Mouse (Mus musculus) limb, embryonic 11.5 days (tissue): ENCODE results near the gene Fyn. TPM values are rescaled to one million over a fixed set of nuclear protein-coding genes. Genes with fewer than 3 reads are reported as not detected.

Experiments used
- ATAC-seq: fragments of 200-750 bp; cut with Nextera tagmentation; 2 replicates; pipeline ENCODE4 v1.8.0; 2017; ENCODE audit warnings: low read depth; ENCODE audit not compliant: insufficient number of reproducible peaks, low FRiP score, low TSS enrichment
- DNase-seq: peaks from one replicate; pipeline ENCODE4 v3.0.0-alpha.2; 2015; ENCODE audit warnings: low spot score
- H3K27ac ChIP-seq: fragments of 300-500 bp; sonication (generic); replicated peaks from 2 replicates; pipeline ENCODE4 v1.5.1; 2014; ENCODE audit warnings: low read depth, mild to moderate bottlenecking, low read length
- H3K27me3 ChIP-seq: fragments of 300-500 bp; sonication (generic); 2 replicates; pipeline ENCODE4 v1.6.1; 2014; ENCODE audit warnings: mild to moderate bottlenecking, low read length, mixed read lengths; ENCODE audit not compliant: control insufficient read depth, insufficient read depth
- H3K36me3 ChIP-seq: fragments of 300-500 bp; sonication (generic); 2 replicates; pipeline ENCODE4 v1.6.1; 2014; ENCODE audit warnings: mild to moderate bottlenecking, low read length, moderate library complexity, mixed read lengths; ENCODE audit not compliant: control insufficient read depth, insufficient read depth
- H3K4me1 ChIP-seq: fragments of 300-500 bp; sonication (generic); 2 replicates; pipeline ENCODE4 v1.6.1; 2014; ENCODE audit warnings: low read length, mixed read lengths; ENCODE audit not compliant: control insufficient read depth, insufficient read depth
- H3K4me2 ChIP-seq: fragments of 300-500 bp; sonication (generic); 2 replicates; pipeline ENCODE4 v1.6.1; 2014; ENCODE audit warnings: low read depth, mild to moderate bottlenecking, moderate library complexity; ENCODE audit not compliant: severe bottlenecking
- H3K4me3 ChIP-seq: fragments of 300-500 bp; sonication (generic); 2 replicates; pipeline ENCODE4 v1.5.1; 2014; ENCODE audit warnings: low read depth, low read length
- H3K9ac ChIP-seq: fragments of 300-500 bp; sonication (generic); 2 replicates; pipeline ENCODE4 v1.6.1; 2014; ENCODE audit warnings: mild to moderate bottlenecking, low read length
- H3K9me3 ChIP-seq: fragments of 300-500 bp; sonication (generic); 2 replicates; pipeline ENCODE4 v1.6.1; 2016; ENCODE audit warnings: low read length; ENCODE audit not compliant: control insufficient read depth
- WGBS: fragments of 180-500 bp; shearing (Covaris S2); extraction: QIAGEN DNeasy Blood & Tissue Kit; methylation state at CpG from one replicate; pipeline ENCODE4 v1.1.7; 2014; 5-methylcytosine and 5-hydroxymethylcytosine counted together
- polyA plus RNA-seq: library from polyadenylated mRNA; unstranded; fragments of >200 nt; fragmentation: Nextera tagmentation; extraction: Ambion mirVana; gene quantifications from 2 replicates; pipeline ENCODE4 v1.2.1, GENCODE M21; 2014

Gene Fyn
- polyA plus RNA-seq, 1 experiment from 2014 or later: 20.6 TPM

GRCm38 (mm10) chr10:39595862-39596261 lies 227.2 kb downstream of the Fyn start:
- Histone ChIP-seq H3K27me3 (no peaks in the 10 kb centered on the region), H3K36me3 (no peaks in the 10 kb centered on the region), H3K9ac (no peak overlapping the region), H3K27ac (no peak overlapping the region), H3K9me3 (no peaks in the 10 kb centered on the region; the same call in 1 of the 2 replicates), H3K4me3 (no peak overlapping the region), H3K4me2 (no peak overlapping the region), H3K4me1 (no peaks in the 10 kb centered on the region)
- ATAC-seq (no peak), DNase-seq (no peak)
- 81% methylated on average over 3 of the region's 3 CpGs for WGBS

- Histone ChIP-seq H3K4me1 (no peaks in the 10 kb centered on the region), H3K4me2 (no peak overlapping the region), H3K27ac (no peak overlapping the region), H3K9ac (no peak overlapping the region), H3K4me3 (no peak overlapping the region), H3K36me3 (no peaks in the 10 kb centered on the region), H3K9me3 (no peaks in the 10 kb centered on the region; the same call in 1 of the 2 replicates), H3K27me3 (no peaks in the 10 kb centered on the region)
- DNase-seq (no peak), ATAC-seq (no peak)
- WGBS: 53% methylated on average over 9 of the region's 9 CpGs
Observed at GRCm38 (mm10) chr10:39597116-39597791, 228.6 kb downstream of the Fyn start.

- no peak overlapping the region for H3K4me3 ChIP-seq
- ATAC-seq (no peak), DNase-seq (no peak)
- H3K9ac ChIP-seq: no peak overlapping the region
- no peak overlapping the region for H3K27ac ChIP-seq
- H3K9me3 ChIP-seq: no peaks in the 10 kb centered on the region
- H3K27me3 ChIP-seq: no peaks in the 10 kb centered on the region
- no peaks in the 10 kb centered on the region for H3K36me3 ChIP-seq
- H3K4me1 ChIP-seq: no peaks in the 10 kb centered on the region
- H3K4me2 ChIP-seq: no peak overlapping the region
- 77% methylated on average over 3 of the region's 3 CpGs for WGBS
Observed at GRCm38 (mm10) chr10:39597792-39598183, 229.1 kb downstream of the Fyn start.

- 90% methylated on average over 4 of the region's 4 CpGs for WGBS
- DNase-seq: no peak
- no peaks in the 10 kb centered on the region for H3K4me1 ChIP-seq
Observed at GRCm38 (mm10) chr10:39599601-39600000, 230.9 kb downstream of the Fyn start.

GRCm38 (mm10) chr10:39600115-39600514 lies 231.5 kb downstream of the Fyn start:
- no peak overlapping the region for H3K4me3 ChIP-seq
- WGBS: 74% methylated on average over 1 of the region's 1 CpGs
- H3K27me3 ChIP-seq: no peaks in the 10 kb centered on the region
- H3K4me2 ChIP-seq: no peak overlapping the region
- no peaks in the 10 kb centered on the region for H3K9me3 ChIP-seq
- H3K4me1 ChIP-seq: no peaks in the 10 kb centered on the region
- no peak for ATAC-seq
- no peak for DNase-seq
- H3K36me3 ChIP-seq: no peaks in the 10 kb centered on the region
- no peak overlapping the region for H3K27ac ChIP-seq
- no peak overlapping the region for H3K9ac ChIP-seq

More at GRCm38 (mm10) chr10:39599601-39600000, 230.9 kb downstream of the Fyn start:
- ATAC-seq: no peak
- H3K27me3 ChIP-seq: no peaks in the 10 kb centered on the region
- H3K4me3 ChIP-seq: no peak overlapping the region
- no peaks in the 10 kb centered on the region for H3K36me3 ChIP-seq
- H3K9me3 ChIP-seq: no peaks in the 10 kb centered on the region
- H3K27ac ChIP-seq: no peak overlapping the region
- H3K4me2 ChIP-seq: no peak overlapping the region
- no peak overlapping the region for H3K9ac ChIP-seq

- no peaks in the 10 kb centered on the region for H3K36me3 ChIP-seq
- no peak for DNase-seq
- no peak overlapping the region for H3K4me2 ChIP-seq
- H3K27ac ChIP-seq: no peak overlapping the region
- ATAC-seq: no peak
- no peak overlapping the region for H3K4me3 ChIP-seq
- no peaks in the 10 kb centered on the region for H3K4me1 ChIP-seq
- H3K27me3 ChIP-seq: no peaks in the 10 kb centered on the region
- H3K9ac ChIP-seq: no peak overlapping the region
- 89% methylated on average over 5 of the region's 5 CpGs for WGBS
- no peaks in the 10 kb centered on the region for H3K9me3 ChIP-seq
Observed at GRCm38 (mm10) chr10:39601068-39601467, 232.4 kb downstream of the Fyn start.

DNA sequence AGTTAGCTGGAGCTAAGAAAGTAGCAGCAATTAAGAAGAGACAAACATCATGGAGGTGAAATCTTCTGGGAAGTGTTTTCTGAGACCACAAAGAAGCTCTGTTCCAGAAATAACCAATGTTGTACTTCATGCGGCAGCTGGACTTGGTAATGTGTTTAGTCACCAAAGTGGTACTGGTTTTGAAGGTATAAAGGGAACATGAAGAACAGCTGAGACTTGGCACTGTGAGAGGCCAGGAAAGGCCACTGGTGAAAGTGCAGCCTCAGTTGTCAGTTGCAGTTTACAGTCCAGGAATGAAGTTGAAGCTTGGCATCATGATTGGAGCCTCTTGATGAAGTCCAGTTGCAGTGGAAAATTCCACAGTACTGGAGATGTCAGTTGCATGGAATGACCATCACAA lies 237.8 kb downstream of the Fyn start:
- H3K27me3 ChIP-seq: no peaks in the 10 kb centered on the region
- peaks cover 3% of the 10 kb centered on the region; the same call in 1 of the 2 replicates for H3K4me1 ChIP-seq
- H3K27ac ChIP-seq: no peak overlapping the region
- DNase-seq: no peak
- no peaks in the 10 kb centered on the region for H3K36me3 ChIP-seq
- H3K9me3 ChIP-seq: no peaks in the 10 kb centered on the region
- no peak overlapping the region for H3K4me2 ChIP-seq
- 94% methylated on average over 1 of the region's 1 CpGs for WGBS
- no peak for ATAC-seq
- no peak overlapping the region for H3K9ac ChIP-seq
- no peak overlapping the region for H3K4me3 ChIP-seq

DNA sequence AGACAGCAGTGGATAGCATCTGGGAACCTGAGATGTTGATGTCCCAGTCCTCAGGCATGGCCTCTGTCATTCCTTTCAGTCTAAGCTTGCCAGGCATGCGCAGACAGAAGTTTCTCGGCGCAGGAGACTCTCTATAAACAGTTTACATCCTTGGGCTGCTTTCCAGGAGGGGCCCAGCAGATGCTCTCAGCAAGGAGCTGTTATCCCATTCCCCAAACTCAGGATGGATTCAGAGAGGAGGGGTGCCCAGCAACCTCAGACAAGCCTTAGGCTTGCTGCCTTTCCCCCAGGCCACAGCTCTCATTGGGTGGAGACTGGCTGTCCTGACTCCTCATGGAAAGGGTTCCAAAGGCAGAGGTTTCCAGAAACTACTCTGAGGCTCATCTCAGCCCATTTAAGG lies 242.6 kb downstream of the Fyn start:
- H3K4me2 ChIP-seq: no peak overlapping the region
- WGBS: 48% methylated on average over 3 of the region's 3 CpGs
- H3K27ac ChIP-seq: no peak overlapping the region

GRCm38 (mm10) chr10:39612131-39612530 lies 243.5 kb downstream of the Fyn start:
- H3K27ac ChIP-seq: no peak overlapping the region
- H3K4me3 ChIP-seq: no peak overlapping the region
- H3K4me2 ChIP-seq: no peak overlapping the region
- ATAC-seq: no peak
- no peak overlapping the region for H3K9ac ChIP-seq
- H3K4me1 ChIP-seq: peaks cover 16% of the 10 kb centered on the region
- 81% methylated on average over 2 of the region's 2 CpGs for WGBS
- no peaks in the 10 kb centered on the region for H3K27me3 ChIP-seq
- no peak for DNase-seq
- no peaks in the 10 kb centered on the region for H3K9me3 ChIP-seq
- no peaks in the 10 kb centered on the region for H3K36me3 ChIP-seq

More for the DNA sequence above, 242.6 kb downstream of the Fyn start:
- no peak for ATAC-seq
- peaks cover 13% of the 10 kb centered on the region for H3K4me1 ChIP-seq
- no peaks in the 10 kb centered on the region for H3K36me3 ChIP-seq
- no peaks in the 10 kb centered on the region for H3K9me3 ChIP-seq
- H3K27me3 ChIP-seq: no peaks in the 10 kb centered on the region
- H3K4me3 ChIP-seq: no peak overlapping the region
- H3K9ac ChIP-seq: no peak overlapping the region
- DNase-seq: no peak
